Mouse (Mus musculus) stomach, embryonic 15.5 days (tissue): ENCODE data around the gene Iqcn. TPM values are rescaled to one million over a fixed set of nuclear protein-coding genes. Genes with fewer than 3 reads are reported as not detected.
A peak's percentile ranks its signal among the peaks of the same experiment; 100 is the strongest.

Experiments used
- ATAC-seq: fragments of 200-750 bp; cut with Nextera tagmentation; 2 replicates; pipeline ENCODE4 v1.8.0; 2017; ENCODE audit warnings: low read depth, moderate number of reproducible peaks, moderate TSS enrichment; ENCODE audit not compliant: insufficient read depth, low FRiP score
- H3K27ac ChIP-seq: fragments of 300-500 bp; sonication (generic); 2 replicates; pipeline ENCODE4 v1.5.1; 2015; ENCODE audit warnings: mild to moderate bottlenecking, inconsistent platforms
- H3K27me3 ChIP-seq: fragments of 300-500 bp; sonication (generic); replicated peaks from 2 replicates; pipeline ENCODE4 v1.6.1; 2015; ENCODE audit warnings: inconsistent platforms
- H3K36me3 ChIP-seq: fragments of 300-500 bp; sonication (generic); 2 replicates; pipeline ENCODE4 v1.6.1; 2015; ENCODE audit warnings: inconsistent platforms
- H3K4me1 ChIP-seq: fragments of 300-500 bp; sonication (generic); 2 replicates; pipeline ENCODE4 v1.6.1; 2015; ENCODE audit warnings: inconsistent platforms
- H3K4me2 ChIP-seq: fragments of 300-500 bp; sonication (generic); 2 replicates; pipeline ENCODE4 v1.6.1; 2015; ENCODE audit warnings: mild to moderate bottlenecking, inconsistent platforms
- H3K4me3 ChIP-seq: fragments of 300-500 bp; sonication (generic); replicated peaks from 2 replicates; pipeline ENCODE4 v1.5.1; 2015; ENCODE audit warnings: inconsistent platforms
- H3K9ac ChIP-seq: fragments of 300-500 bp; sonication (generic); 2 replicates; pipeline ENCODE4 v1.6.1; 2015; ENCODE audit warnings: inconsistent platforms
- H3K9me3 ChIP-seq: fragments of 300-500 bp; sonication (generic); 2 replicates; pipeline ENCODE4 v1.6.1; 2016; ENCODE audit warnings: inconsistent platforms
- WGBS: fragments of 180-500 bp; shearing (Covaris S2); methylation state at CpG from one replicate; pipeline ENCODE4 v1.1.7; 2015; 5-methylcytosine and 5-hydroxymethylcytosine counted together
- polyA plus RNA-seq: library from polyadenylated mRNA; unstranded; fragments of >200 nt; fragmentation: Nextera tagmentation; extraction: Ambion mirVana; gene quantifications from 2 replicates; pipeline ENCODE4 v1.2.1, GENCODE M21; 2015

The Iqcn gene
- polyA plus RNA-seq, 1 experiment from 2014 or later: not detected

DNA sequence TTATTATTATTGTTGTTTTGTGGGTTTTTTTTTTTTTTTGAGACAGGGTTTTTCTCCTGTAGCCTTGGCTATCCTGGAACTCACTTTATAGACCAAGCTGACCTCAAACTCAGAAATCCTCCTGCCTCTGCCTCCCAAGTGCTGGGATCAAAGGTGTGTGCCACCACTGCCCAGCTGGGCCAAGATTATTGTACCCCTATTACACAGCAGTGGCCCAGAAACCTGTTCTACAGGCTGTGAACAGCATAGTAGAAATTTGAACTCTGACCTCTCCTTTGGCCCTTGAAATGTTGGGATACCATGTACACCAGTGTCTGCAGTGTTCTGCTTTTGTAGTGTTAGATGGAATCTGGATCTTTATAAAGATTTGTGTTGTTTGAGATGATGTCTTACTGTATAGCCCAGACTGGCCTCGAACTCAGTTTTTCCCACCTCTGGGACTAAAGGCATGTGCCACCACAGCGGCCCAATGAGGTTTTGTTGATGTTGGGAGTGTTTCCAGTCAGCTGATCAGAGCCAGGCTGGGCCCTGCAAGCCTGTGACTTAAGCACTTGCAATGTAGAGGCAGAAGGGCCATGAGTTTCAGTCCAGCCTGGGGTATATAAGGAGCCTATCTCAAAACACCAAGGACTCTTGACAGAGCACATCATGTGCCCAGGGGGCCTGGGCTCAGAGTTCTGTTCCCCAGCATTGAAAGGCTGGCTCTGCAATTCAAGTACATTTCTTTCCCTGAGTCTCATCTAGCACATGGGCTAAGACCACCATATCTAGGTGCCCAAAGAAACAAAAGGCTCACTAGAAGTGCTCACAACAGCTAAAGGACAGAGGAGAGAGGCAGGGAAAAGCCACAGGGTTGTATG lies 1.0 kb upstream of the Iqcn start:
- ATAC-seq: no peak
- Histone ChIP-seq H3K4me3 (no peak overlapping the region; the same call in 1 of the 2 replicates), H3K27ac (no peak overlapping the region), H3K36me3 (peaks cover 7% of the 10 kb centered on the region; the same call in 1 of the 2 replicates), H3K9me3 (no peaks in the 10 kb centered on the region), H3K9ac (no peak overlapping the region), H3K27me3 (no peaks in the 10 kb centered on the region), H3K4me2 (peak overlapping the region; percentile 55; the same call in 1 of the 2 replicates), H3K4me1 (peaks cover 17% of the 10 kb centered on the region)
- 77% methylated on average over 2 of the region's 2 CpGs for WGBS

DNA sequence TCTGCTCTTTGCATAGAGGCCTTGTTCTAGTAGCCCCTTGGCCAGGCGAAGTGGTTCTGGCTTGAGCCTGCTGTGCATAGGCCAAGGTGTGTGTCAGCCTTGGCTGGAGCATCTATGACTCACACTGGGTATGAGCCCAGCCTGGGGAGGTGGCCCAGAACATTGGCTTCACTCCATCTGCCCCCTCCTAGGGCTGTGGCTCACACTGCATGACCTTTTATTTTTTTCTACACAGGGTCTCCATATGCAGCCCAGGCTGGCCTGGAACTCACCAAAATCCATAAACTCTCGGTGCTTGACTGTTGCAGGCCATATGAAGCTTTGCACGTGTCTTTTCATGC lies 445 bp upstream of the Iqcn start:
- ATAC-seq: no peak
- no peak overlapping the region for H3K27ac ChIP-seq
- H3K9ac ChIP-seq: no peak overlapping the region
- peaks cover 11% of the 10 kb centered on the region for H3K4me1 ChIP-seq
- H3K4me3 ChIP-seq: no peak overlapping the region
- H3K27me3 ChIP-seq: no peaks in the 10 kb centered on the region
- H3K9me3 ChIP-seq: no peaks in the 10 kb centered on the region
- H3K4me2 ChIP-seq: no peak overlapping the region
- 67% methylated on average over 3 of the region's 3 CpGs for WGBS
- peaks cover 7% of the 10 kb centered on the region; the same call in 1 of the 2 replicates for H3K36me3 ChIP-seq

DNA sequence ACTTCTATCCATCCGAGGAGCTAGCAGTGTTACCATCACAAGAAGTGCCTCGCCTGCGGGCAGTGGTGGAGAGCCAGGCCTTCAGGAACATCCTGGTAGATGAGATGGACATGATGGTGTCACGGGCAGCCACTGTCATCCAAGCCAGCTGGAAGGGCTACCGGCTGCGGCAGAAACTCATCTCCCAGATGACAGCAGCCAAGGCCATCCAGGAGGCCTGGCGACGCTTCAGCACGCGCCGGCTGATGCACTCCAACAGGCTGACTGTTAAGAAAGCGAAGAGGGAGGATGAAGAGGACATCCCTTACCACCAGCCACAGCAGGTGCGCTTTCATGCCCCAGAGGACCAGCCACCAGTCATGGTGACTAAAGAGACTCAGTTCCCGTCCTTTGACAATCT lies 5.0 kb downstream of the Iqcn start:
- no peak overlapping the region for H3K4me3 ChIP-seq
- H3K27me3 ChIP-seq: no peaks in the 10 kb centered on the region
- no peak overlapping the region for H3K9ac ChIP-seq
- H3K4me2 ChIP-seq: no peak overlapping the region
- H3K27ac ChIP-seq: no peak overlapping the region
- H3K9me3 ChIP-seq: no peaks in the 10 kb centered on the region
- WGBS: 88% methylated on average over 14 of the region's 14 CpGs
- no peak for ATAC-seq
- no peaks in the 10 kb centered on the region for H3K4me1 ChIP-seq
- no peaks in the 10 kb centered on the region for H3K36me3 ChIP-seq

DNA sequence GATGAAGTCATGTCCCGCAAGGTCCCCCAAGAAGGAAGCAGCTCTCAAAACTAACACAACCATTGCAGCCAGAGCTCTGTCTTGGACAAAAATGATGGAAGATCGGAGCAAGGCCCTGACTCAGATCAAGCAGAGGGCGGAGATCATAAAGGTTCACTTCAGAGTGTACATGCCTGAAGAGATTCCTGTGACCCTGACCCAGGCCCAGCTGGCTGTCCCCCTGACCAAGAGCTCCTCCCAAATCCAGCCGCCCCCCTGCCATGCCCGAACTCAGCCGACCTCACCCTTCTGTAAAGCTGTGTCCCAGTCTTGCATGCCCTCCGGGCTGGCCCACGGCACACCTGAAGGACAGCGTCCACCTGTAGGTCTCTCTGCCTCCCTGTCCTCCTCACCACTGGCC lies 6.5 kb downstream of the Iqcn start:
- H3K4me2 ChIP-seq: no peak overlapping the region
- no peak overlapping the region for H3K9ac ChIP-seq
- 85% methylated on average over 9 of the region's 9 CpGs for WGBS
- H3K9me3 ChIP-seq: no peaks in the 10 kb centered on the region
- no peaks in the 10 kb centered on the region for H3K4me1 ChIP-seq
- no peaks in the 10 kb centered on the region for H3K27me3 ChIP-seq
- ATAC-seq: no peak
- H3K36me3 ChIP-seq: no peaks in the 10 kb centered on the region
- no peak overlapping the region for H3K4me3 ChIP-seq
- no peak overlapping the region for H3K27ac ChIP-seq

DNA sequence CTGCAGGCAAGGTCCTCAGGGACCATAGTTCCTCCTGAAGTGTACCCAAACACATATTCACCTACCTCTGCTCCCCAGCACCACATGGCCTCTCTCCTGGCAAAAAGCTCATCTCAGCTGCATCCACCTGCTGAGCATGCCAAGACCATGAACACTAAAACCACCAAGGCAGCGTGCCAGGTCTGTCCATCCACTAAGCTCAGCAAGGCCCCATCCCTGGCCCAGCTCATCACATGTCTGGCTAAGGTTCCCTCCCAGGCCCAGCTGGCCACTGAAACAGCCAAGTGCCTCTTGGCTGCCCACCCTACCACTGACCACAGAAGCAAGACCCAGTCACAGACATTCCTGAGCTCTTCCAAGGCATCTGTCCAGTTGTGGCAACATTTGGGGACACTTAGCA lies 7.0 kb downstream of the Iqcn start:
- ATAC-seq: no peak
- 87% methylated on average over 1 of the region's 1 CpGs for WGBS
- Histone ChIP-seq H3K4me3 (no peak overlapping the region), H3K4me2 (no peak overlapping the region), H3K27me3 (no peaks in the 10 kb centered on the region), H3K9me3 (no peaks in the 10 kb centered on the region), H3K4me1 (no peaks in the 10 kb centered on the region), H3K27ac (no peak overlapping the region), H3K36me3 (no peaks in the 10 kb centered on the region), H3K9ac (no peak overlapping the region)

GRCm38 (mm10) chr8:70711041-70711440 lies 7.8 kb downstream of the Iqcn start:
- Histone ChIP-seq H3K27ac (no peak overlapping the region), H3K4me2 (no peak overlapping the region), H3K36me3 (no peaks in the 10 kb centered on the region), H3K4me3 (no peak overlapping the region), H3K9ac (no peak overlapping the region), H3K27me3 (no peaks in the 10 kb centered on the region), H3K4me1 (no peaks in the 10 kb centered on the region), H3K9me3 (no peaks in the 10 kb centered on the region)
- WGBS: 88% methylated on average over 11 of the region's 11 CpGs
- ATAC-seq: no peak

DNA sequence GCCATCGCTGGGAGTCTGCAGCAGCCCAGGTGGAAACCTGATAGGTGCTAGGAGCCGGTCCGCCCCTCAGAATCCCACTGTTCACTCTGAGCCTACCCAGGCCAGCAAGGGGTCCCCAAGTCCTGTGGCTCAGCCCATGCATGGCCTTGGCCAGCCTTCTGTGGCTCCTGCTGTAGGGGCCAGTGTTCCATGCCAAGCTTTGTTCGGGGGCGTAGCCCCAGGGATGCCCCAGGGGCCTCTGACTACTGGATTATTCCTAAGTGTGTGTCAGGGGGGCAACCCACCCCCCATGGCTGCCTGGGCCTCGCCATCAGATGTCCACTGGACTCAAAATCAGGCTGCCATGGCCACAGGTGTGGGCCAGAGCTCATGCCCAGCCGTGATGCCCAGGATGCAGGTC lies 10.7 kb downstream of the Iqcn start:
- Histone ChIP-seq H3K4me2 (no peak overlapping the region), H3K27me3 (0 out of 2 replicates have a peak, but pooled peaks cover 5% of the 10 kb centered on the region), H3K4me3 (no peak overlapping the region), H3K4me1 (no peaks in the 10 kb centered on the region), H3K9me3 (no peaks in the 10 kb centered on the region), H3K36me3 (no peaks in the 10 kb centered on the region), H3K9ac (no peak overlapping the region), H3K27ac (no peak overlapping the region)
- WGBS: 76% methylated on average over 7 of the region's 7 CpGs
- no peak for ATAC-seq

DNA sequence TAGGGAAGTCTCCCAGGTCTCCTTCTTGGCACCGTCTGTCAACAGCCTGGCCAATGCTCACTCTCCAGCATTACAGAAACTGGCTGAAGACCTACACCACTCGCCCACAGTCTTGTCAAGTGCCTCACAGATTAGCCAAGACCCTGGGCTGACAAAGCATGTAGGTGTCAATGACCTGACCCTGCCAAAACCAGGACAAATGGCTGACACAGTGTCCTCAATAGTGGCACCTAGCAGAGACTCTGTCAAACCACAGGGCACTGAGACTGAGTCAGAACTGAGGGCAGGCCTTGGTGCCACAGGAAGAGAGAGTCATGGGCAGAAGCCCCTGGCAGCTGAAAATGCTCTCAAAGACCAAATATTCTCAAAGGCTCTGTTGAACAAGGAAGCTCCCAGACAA lies 11.8 kb downstream of the Iqcn start:
- no peak for ATAC-seq
- H3K9ac ChIP-seq: no peak overlapping the region
- no peaks in the 10 kb centered on the region for H3K36me3 ChIP-seq
- H3K27ac ChIP-seq: no peak overlapping the region
- WGBS: 55% methylated on average over 2 of the region's 2 CpGs
- H3K4me3 ChIP-seq: no peak overlapping the region
- H3K4me2 ChIP-seq: no peak overlapping the region
- no peaks in the 10 kb centered on the region for H3K4me1 ChIP-seq
- H3K27me3 ChIP-seq: 0 out of 2 replicates have a peak, but pooled peaks cover 5% of the 10 kb centered on the region
- H3K9me3 ChIP-seq: no peaks in the 10 kb centered on the region

DNA sequence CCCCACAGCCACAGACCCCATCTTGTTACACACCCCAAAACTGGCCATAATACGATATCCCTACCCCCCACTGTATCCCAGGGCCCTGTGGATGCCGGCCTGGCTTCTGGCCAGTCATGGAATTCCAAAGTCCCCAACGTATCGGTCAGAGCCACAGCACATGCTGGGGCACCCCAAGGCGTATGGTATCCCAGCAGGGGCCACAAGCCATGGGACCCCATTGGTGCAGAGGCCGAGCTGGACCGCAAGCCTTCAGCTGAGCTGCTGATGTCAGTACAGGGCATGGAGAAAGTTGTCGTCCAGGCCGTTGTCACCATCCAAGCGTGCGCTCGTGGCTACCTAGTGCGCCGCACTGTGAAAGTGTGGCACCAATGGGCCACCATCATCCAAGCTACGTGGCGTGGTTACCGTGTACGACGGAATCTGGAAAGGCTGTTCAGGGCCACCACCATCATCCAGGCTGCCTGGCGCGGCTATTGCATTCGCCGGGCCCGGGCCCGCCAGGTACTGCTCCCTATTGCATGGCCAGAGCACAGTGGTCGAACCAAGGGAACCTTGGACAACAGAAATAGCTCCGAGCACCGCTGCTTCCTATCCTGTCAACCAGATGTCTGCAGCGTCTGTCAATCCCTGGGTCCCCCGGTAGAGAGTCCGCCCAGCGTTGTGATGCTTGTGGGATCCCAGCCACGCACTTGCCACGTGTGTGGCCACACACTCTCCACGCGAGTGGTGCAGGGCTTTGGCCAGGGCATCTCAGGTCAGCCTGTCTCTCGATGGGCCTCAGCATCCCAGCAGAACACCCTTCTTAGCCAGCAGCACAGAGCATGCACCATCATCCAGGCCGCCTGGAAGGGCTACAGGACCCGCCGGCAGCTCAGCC lies 13.5 kb downstream of the Iqcn start:
- no peak overlapping the region for H3K27ac ChIP-seq
- ATAC-seq: no peak
- H3K4me1 ChIP-seq: no peaks in the 10 kb centered on the region
- no peaks in the 10 kb centered on the region for H3K36me3 ChIP-seq
- no peak overlapping the region for H3K9ac ChIP-seq
- H3K4me3 ChIP-seq: no peak overlapping the region
- H3K4me2 ChIP-seq: no peak overlapping the region
- 81% methylated on average over 40 of the region's 40 CpGs for WGBS
- no peaks in the 10 kb centered on the region for H3K9me3 ChIP-seq
- 0 out of 2 replicates have a peak, but pooled peaks cover 5% of the 10 kb centered on the region for H3K27me3 ChIP-seq

- no peak within 1 kb of the TSS for H3K4me3 ChIP-seq
- H3K4me1 ChIP-seq: no peaks in the 10 kb centered on the region
- no peaks in the 10 kb centered on the region for H3K9me3 ChIP-seq
- H3K27ac ChIP-seq: no peak within 1 kb of the TSS
- H3K4me2 ChIP-seq: no peak within 1 kb of the TSS; the same call in 1 of the 2 replicates
- no peak within 1 kb of the TSS for H3K9ac ChIP-seq
- H3K27me3 ChIP-seq: 0 out of 2 replicates have a peak, but pooled peaks cover 5% of the 10 kb centered on the region
- WGBS: 3% methylated on average over 18 of the region's 19 CpGs
- H3K36me3 ChIP-seq: no peaks in the 10 kb centered on the region
- peak; percentile 21; the same call in 1 of the 2 replicates for ATAC-seq
Observed at GRCm38 (mm10) chr8:70718297-70718696, 15.0 kb downstream of the Iqcn start, which contains the start of gene Gm3336. Gene Gm3336 (plus strand): TSS chr8:70718543.

DNA sequence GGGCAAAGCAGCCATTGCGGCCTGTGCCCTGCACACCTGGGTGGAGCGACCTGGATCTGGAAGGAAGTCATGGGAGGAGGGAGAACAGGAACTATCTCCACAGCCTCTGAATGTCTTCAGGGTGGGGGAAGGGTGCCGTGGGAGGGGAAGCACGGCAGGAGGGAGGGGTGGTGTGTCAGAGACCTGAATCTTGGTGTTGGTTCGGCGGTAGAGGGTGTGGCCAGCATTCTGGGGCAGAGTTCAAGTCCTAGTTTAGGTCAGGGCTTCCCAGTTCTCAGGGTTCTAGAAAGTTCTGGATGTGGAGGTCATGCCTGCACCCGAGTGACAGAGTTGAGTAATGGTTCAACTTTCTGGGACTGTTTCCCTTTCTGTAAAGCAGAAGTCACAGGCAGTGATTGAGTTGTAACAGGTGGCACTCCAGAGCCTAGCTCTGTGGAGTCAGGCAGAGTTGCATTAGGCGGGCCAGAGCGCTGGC lies 16.6 kb downstream of the Iqcn start:
- ATAC-seq: no peak

More for the DNA sequence above, 16.6 kb downstream of the Iqcn start:
- no peaks in the 10 kb centered on the region for H3K36me3 ChIP-seq
- H3K9me3 ChIP-seq: no peaks in the 10 kb centered on the region
- H3K4me3 ChIP-seq: no peak overlapping the region
- H3K27ac ChIP-seq: no peak overlapping the region
- WGBS: 48% methylated on average over 9 of the region's 9 CpGs
- no peak overlapping the region for H3K4me2 ChIP-seq
- H3K9ac ChIP-seq: no peak overlapping the region
- 0 out of 2 replicates have a peak, but pooled peaks cover 5% of the 10 kb centered on the region for H3K27me3 ChIP-seq
- H3K4me1 ChIP-seq: no peaks in the 10 kb centered on the region; the same call in 1 of the 2 replicates
